Mouse (Mus musculus) testis, postnatal 10 days (tissue): ENCODE results near the gene Daam2.
A peak's percentile ranks its signal among the peaks of the same experiment; 100 is the strongest.

Experiments used
- DNase-seq: peaks from one replicate; pipeline ENCODE4 v3.0.0; 2021; ENCODE audit warnings: low spot score

The Daam2 gene

GRCm38 (mm10) chr17:49531661-49532060 is 32.5 kb downstream of the Daam2 start:
- no peak for DNase-seq

- peak; percentile 85 for DNase-seq
Observed at GRCm38 (mm10) chr17:49530215-49530614, 33.9 kb downstream of the Daam2 start.

- DNase-seq = no peak
Observed at GRCm38 (mm10) chr17:49528503-49529205, 35.5 kb downstream of the Daam2 start.

GRCm38 (mm10) chr17:49528033-49528432 is 36.1 kb downstream of the Daam2 start:
- no peak for DNase-seq

GRCm38 (mm10) chr17:49526566-49526965 is 37.6 kb downstream of the Daam2 start:
- DNase-seq = no peak

GRCm38 (mm10) chr17:49525911-49526310 is 38.2 kb downstream of the Daam2 start:
- DNase-seq = no peak

GRCm38 (mm10) chr17:49524584-49524983 is 39.6 kb downstream of the Daam2 start:
- no peak for DNase-seq

- no peak for DNase-seq
Observed at GRCm38 (mm10) chr17:49522435-49522834, 41.7 kb downstream of the Daam2 start.

- DNase-seq = no peak
Observed at GRCm38 (mm10) chr17:49522002-49522401, 42.1 kb downstream of the Daam2 start.

- no peak for DNase-seq
Observed at GRCm38 (mm10) chr17:49520674-49521073, 43.5 kb downstream of the Daam2 start.

- DNase-seq = no peak
Observed at GRCm38 (mm10) chr17:49519576-49520247, 44.4 kb downstream of the Daam2 start.

GRCm38 (mm10) chr17:49517091-49517490 is 47.1 kb downstream of the Daam2 start:
- DNase-seq = no peak

- no peak for DNase-seq
Observed at GRCm38 (mm10) chr17:49515678-49516077, 48.5 kb downstream of the Daam2 start.

GRCm38 (mm10) chr17:49515141-49515540 is 49.0 kb downstream of the Daam2 start:
- no peak for DNase-seq

- DNase-seq = no peak
Observed at GRCm38 (mm10) chr17:49512671-49513085, 51.5 kb downstream of the Daam2 start.

GRCm38 (mm10) chr17:49509431-49509830 is 54.7 kb downstream of the Daam2 start:
- DNase-seq = no peak

- no peak for DNase-seq
Observed at GRCm38 (mm10) chr17:49503246-49503900, 60.8 kb downstream of the Daam2 start.

- peak; percentile 83 for DNase-seq
Observed at GRCm38 (mm10) chr17:49500234-49500633, 63.9 kb downstream of the Daam2 start.

- DNase-seq = no peak
Observed at GRCm38 (mm10) chr17:49499635-49500034, 64.5 kb downstream of the Daam2 start.

- DNase-seq = no peak
Observed at GRCm38 (mm10) chr17:49498169-49498568, 66.0 kb downstream of the Daam2 start.

- DNase-seq = no peak
Observed at GRCm38 (mm10) chr17:49493276-49493675, 70.9 kb downstream of the Daam2 start.

GRCm38 (mm10) chr17:49489098-49489497 is 75.0 kb downstream of the Daam2 start:
- DNase-seq = no peak

GRCm38 (mm10) chr17:49484435-49484834 is 79.7 kb downstream of the Daam2 start:
- no peak for DNase-seq
